Mouse (Mus musculus): Measurements from ENCODE around the gene Gm43552.

DNA sequence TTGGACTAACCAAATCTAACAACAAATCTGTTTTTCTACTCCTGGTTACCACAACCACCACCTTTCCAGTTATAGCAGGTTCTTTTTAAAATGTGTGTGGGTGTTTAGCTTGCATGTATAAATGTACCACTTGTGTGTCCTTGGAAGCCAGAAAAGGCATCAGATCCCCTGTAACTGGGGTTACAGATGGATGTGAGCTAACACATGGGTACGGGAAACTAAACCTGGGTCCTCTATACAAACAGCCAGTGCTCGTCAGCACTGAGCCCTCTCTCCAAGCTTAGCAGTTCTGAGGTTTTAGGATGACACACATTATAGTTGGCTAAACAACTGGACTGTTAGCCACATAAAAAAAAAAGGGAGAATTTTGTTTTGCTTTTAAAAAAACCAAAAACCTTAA is 106.9 kb downstream of the Gm43552 start:
- TF ChIP-seq EP300 (IDR thresholded peaks at IDR 0.05): no peak
- no peak for TF ChIP-seq CTCF (IDR thresholded peaks at IDR 0.05)
